Mouse (Mus musculus): ENCODE results near the gene Csk. TPM values are rescaled to one million over a fixed set of nuclear protein-coding genes. Genes with fewer than 3 reads are reported as not detected.

Csk gene
- total RNA-seq (2015) (58.6 and 71.3 TPM in 2 replicates), total RNA-seq (2017) (119 and 152 TPM in 2 replicates)

- ATAC-seq (replicated peaks; ENCODE audit: poor library complexity), result no peak
Observed at GRCm38 (mm10) chr9:57653283-57653682, at the start of gene Csk. Gene Csk, minus strand, starts transcription at chr9:57653631.

- ATAC-seq (replicated peaks; ENCODE audit: poor library complexity), result 0 out of 2 replicates have a peak, but pooled peaks have one; percentile 20
Observed at GRCm38 (mm10) chr9:57698466-57699150, 45.2 kb upstream of the Csk start.

- ATAC-seq (replicated peaks; ENCODE audit: poor library complexity), result peak; percentile 61
Observed at GRCm38 (mm10) chr9:57697380-57697779, 43.9 kb upstream of the Csk start.

DNA sequence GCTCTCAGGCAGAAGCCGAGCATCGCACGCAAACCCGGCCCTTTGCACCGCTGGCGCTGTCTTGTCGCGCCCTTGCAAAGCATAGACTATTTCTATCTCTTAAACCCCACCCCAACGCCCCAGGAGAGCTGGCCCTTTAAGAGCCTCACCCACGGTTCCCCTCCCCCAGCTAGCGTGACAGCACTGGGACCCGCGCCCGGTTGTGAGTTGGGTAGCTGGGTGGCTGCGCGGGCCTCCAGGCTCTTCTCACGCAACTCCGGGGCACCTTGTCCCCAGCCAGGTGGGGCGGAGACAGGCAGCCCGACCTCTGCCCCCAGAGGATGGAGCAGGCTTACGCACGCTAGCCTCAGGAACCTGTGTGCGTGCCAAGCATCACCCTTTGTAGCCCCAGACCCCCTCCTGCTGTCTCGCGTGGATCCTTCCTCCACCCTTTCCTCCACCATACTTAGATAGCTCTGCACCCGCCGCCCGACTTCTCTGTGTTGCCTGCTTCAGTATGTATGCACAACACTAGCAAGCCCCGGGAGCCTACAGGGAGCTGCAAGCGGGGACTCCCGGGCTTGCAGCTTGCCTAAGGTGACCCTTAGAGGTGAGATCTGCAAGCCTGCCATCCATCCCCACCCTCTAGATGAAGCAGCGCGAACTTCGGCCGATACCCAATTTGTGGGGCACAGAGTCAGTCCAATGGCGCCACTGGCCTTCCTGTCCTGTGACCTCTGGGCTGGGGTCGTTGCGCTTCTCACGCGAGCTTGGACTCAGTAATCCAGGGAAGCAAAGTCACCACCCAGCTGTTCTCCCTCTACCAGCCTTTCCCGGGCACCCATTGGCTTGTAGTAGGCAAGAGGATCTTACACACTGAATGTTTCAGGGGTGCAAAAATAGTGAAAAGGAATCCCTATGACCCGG lies 43.2 kb upstream of the Csk start:
- peak; percentile 59 for ATAC-seq (replicated peaks; ENCODE audit: poor library complexity)

- no peak for ATAC-seq (replicated peaks; ENCODE audit: poor library complexity)
Observed at GRCm38 (mm10) chr9:57694108-57694507, 40.7 kb upstream of the Csk start.

DNA sequence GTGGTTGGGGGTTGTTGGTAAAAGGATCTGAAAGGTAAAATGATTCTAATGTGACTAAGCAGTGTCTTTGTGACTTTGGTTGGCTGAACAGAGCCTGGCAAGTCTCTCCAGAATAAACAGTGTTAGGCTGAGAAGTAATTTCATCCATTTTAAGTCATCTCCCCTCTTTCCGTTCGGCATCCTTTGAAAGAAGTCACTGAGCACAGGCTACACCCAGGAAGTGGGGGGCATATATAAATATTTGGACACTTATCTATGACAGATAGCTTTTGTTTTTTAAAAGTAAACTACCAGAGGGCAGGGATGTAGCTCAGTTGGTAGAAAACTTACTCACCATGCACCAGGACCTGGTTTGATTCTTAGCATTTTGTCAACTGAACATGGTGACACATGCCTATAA lies 35.2 kb upstream of the Csk start:
- no peak for ATAC-seq (replicated peaks; ENCODE audit: poor library complexity)

- peak; percentile 85 for ATAC-seq (replicated peaks; ENCODE audit: poor library complexity)
Observed at GRCm38 (mm10) chr9:57688158-57688557, 34.7 kb upstream of the Csk start.

GRCm38 (mm10) chr9:57687751-57688150 lies 34.3 kb upstream of the Csk start, which contains the start of gene Cyp1a1:
Gene Cyp1a1, plus strand, starts transcription at chr9:57687928.
- no peak for ATAC-seq (replicated peaks; ENCODE audit: poor library complexity)

- ATAC-seq (replicated peaks; ENCODE audit: poor library complexity), result no peak
Observed at GRCm38 (mm10) chr9:57686011-57686410, 32.6 kb upstream of the Csk start.

GRCm38 (mm10) chr9:57683520-57683919 lies 30.1 kb upstream of the Csk start, which contains the start of gene Cyp1a2:
Gene Cyp1a2, minus strand, starts transcription at chr9:57683703.
- ATAC-seq (replicated peaks; ENCODE audit: poor library complexity), result no peak

DNA sequence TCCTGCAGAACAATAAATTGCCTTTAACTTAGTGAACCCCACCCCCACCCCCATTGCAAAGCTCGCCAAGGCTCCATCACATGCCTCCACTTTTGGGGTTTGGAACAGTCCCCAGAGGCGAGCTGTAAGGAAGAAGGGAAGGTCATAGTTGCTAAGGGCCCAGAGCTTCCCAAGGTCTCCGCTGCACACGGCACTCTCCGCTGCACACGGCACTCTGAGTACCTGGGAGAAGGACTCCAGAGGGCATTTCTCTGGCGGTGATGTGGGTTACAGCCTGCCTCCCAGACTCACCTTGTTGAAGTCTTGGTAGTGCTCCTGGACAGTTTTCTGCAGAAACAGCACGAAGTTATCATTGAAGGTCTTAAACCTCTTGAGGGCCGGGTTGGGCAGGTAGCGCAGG lies 28.0 kb upstream of the Csk start:
- ATAC-seq (replicated peaks; ENCODE audit: poor library complexity), result no peak

DNA sequence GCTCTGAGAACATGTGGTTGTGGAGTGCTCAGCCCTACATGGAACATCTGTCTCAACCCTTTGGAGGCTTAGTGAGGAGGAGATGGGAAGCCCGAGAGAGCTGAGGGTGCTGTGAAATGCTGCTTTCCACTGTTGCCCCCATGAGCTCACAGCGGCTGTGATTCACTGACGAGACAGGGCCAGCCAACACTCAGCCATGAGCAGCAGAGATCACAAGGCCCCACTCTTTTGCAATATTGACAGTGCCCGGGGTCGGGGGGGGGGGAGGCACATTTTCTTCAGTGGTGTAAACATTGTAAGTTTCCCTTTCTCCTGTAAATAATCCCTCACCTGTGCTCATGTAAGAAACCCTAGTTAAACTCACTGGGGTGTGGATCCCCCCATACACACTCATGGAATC lies 18.1 kb upstream of the Csk start:
- no peak for ATAC-seq (replicated peaks; ENCODE audit: poor library complexity)

DNA sequence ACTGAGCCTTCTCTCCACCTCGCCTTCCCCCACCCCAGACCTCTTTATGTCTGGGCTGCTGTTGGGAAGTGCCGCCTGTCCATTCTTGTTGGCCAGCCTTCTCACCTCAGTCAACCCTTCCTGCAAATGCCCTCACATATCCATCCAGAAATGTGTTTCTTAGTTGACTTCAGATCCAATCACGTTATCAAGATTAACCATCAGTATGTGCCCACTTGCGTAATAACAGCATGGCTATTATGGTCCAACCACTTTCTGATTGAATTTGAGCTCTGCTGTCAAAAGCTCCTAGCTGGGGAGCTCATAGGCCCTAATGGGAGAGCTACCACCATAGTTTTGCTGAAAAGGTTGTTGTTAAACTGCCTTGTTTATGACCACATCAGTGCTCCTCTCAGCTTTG lies 17.6 kb upstream of the Csk start:
- ATAC-seq (replicated peaks; ENCODE audit: poor library complexity), result no peak

- no peak for ATAC-seq (replicated peaks; ENCODE audit: poor library complexity)
Observed at GRCm38 (mm10) chr9:57669566-57669965, 16.1 kb upstream of the Csk start.

DNA sequence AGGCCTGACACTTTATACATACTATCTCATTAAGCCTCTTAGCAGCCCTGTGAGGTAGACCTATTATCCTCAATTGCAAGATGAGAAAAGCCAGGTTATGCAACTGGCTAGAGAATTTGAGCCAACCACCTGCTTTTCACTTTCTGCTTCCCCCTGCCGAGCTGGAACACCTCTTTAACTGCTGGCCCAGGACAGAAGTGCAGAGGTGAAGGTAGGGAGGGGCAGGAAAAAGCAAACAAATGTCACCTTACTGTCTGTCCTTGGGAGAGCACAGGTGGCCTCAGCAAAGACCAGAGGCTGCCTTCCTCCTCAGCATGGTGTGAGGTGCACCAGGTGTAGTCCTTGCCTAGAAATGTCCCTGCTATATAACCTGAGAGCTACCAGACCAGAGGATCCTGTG lies 14.8 kb upstream of the Csk start:
- ATAC-seq (replicated peaks; ENCODE audit: poor library complexity), result no peak

GRCm38 (mm10) chr9:57667817-57668216 lies 14.4 kb upstream of the Csk start:
- no peak for ATAC-seq (replicated peaks; ENCODE audit: poor library complexity)

GRCm38 (mm10) chr9:57667136-57667535 lies 13.7 kb upstream of the Csk start:
- no peak for ATAC-seq (replicated peaks; ENCODE audit: poor library complexity)

- no peak for ATAC-seq (replicated peaks; ENCODE audit: poor library complexity)
Observed at GRCm38 (mm10) chr9:57666536-57666935, 13.1 kb upstream of the Csk start.

GRCm38 (mm10) chr9:57664616-57665015 lies 11.2 kb upstream of the Csk start:
- ATAC-seq (replicated peaks; ENCODE audit: poor library complexity), result no peak

- ATAC-seq (replicated peaks; ENCODE audit: poor library complexity), result no peak
Observed at GRCm38 (mm10) chr9:57661552-57661951, 8.1 kb upstream of the Csk start.

DNA sequence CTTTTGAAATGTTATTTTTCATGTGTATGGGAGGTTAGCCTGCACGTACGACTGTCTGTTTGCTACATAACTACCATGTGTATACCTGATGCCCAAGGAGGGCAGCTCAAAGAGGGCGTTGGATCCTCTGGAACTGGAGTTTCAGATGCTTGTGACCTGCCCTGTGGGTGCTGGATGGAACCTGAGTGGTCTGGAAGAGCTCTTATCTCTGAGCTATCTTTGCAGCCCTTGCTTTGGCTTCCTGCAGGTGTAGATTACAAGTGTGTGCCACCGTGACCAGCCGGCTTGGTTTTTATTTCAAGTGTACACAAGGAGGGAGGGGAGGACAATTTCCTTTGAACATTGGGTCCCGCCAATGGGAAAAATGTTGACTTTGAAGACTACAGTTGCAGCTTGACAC lies 7.1 kb upstream of the Csk start:
- peak; percentile 45 for ATAC-seq (replicated peaks; ENCODE audit: poor library complexity)

- ATAC-seq (replicated peaks; ENCODE audit: poor library complexity), result peak; percentile 88
Observed at GRCm38 (mm10) chr9:57659774-57660173, 6.3 kb upstream of the Csk start.
